Mouse (Mus musculus) 3T3-L1 (cell line): ENCODE measurements around the gene Ankle1.
"Not testable (repeated sequence)": the region's sequence is repeated elsewhere in the genome, so short reads cannot be mapped to it uniquely, and the experiment has no call there.

Experiments
- DNase-seq: peaks from one replicate; pipeline ENCODE4 v3.0.0-alpha.2; 2015; ENCODE audit warnings: low read depth, low spot score

Ankle1 gene

GRCm38 (mm10) chr8:71407441-71407840 lies 1.6 kb downstream of the Ankle1 start:
- DNase-seq: no peak

- no peak for DNase-seq
Observed at GRCm38 (mm10) chr8:71408231-71408630, 2.4 kb downstream of the Ankle1 start.

- peak; percentile 39 for DNase-seq
Observed at GRCm38 (mm10) chr8:71411535-71412273, 5.9 kb downstream of the Ankle1 start.

- DNase-seq: no peak
Observed at GRCm38 (mm10) chr8:71422121-71422520, 16.3 kb downstream of the Ankle1 start.

- DNase-seq: not testable (repeated sequence)
Observed at GRCm38 (mm10) chr8:71432935-71433334, 27.1 kb downstream of the Ankle1 start.

- no peak for DNase-seq
Observed at GRCm38 (mm10) chr8:71437041-71437440, 31.2 kb downstream of the Ankle1 start.

GRCm38 (mm10) chr8:71441404-71441803 lies 35.6 kb downstream of the Ankle1 start:
- DNase-seq: peak; percentile 82

GRCm38 (mm10) chr8:71445096-71445495 lies 39.3 kb downstream of the Ankle1 start:
- no peak for DNase-seq

GRCm38 (mm10) chr8:71451337-71451736 lies 45.5 kb downstream of the Ankle1 start:
- DNase-seq: no peak

GRCm38 (mm10) chr8:71451777-71452176 lies 46.0 kb downstream of the Ankle1 start:
- DNase-seq: no peak

GRCm38 (mm10) chr8:71452669-71453068 lies 46.9 kb downstream of the Ankle1 start:
- DNase-seq: no peak

- no peak for DNase-seq
Observed at GRCm38 (mm10) chr8:71454668-71455067, 48.9 kb downstream of the Ankle1 start.

- DNase-seq: no peak
Observed at GRCm38 (mm10) chr8:71456906-71457305, 51.1 kb downstream of the Ankle1 start.

GRCm38 (mm10) chr8:71457659-71458270 lies 52.0 kb downstream of the Ankle1 start:
- no peak for DNase-seq
